Mouse (Mus musculus): Measurements from ENCODE around the gene Sept9.
A peak's percentile ranks its signal among the peaks of the same experiment; 100 is the strongest.

Sept9 gene

DNA sequence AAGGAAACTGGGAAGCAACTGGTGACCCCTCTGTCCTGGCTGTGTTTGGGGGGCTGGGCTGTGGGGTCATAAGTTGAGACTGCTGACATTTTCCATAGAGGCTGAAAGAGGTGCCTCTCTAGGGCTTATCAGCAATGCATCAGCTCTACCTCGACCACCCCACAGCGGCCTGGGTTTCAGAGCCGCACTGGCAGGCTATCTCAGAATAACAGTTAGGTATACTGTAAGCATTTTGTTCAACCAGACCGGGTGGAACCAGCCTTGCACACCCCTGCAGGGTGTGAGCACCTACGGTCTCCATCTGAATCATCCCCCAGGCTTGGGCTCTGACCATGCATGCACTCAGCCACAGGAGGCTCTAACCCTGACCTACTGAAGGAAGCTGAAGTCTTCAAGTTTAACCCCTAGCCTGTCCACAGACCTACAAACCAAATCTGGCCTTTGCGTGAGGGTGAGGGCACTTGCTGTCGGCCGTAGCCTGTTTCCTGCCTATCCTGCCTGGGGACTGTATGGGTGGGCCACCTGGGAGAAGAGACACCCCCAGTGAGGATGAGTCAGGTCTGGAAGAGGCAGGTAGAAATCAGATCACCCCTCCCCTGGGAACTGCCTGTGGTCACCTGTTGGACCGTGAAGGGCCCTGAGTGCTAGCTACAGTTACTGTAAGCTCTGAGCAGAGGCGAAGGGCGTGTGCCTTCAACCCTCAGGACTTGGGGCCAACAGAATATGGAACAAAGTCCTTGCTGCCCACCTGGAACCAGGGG, 151.2 kb downstream of the Sept9 start:
- DNase-seq = no peak

DNA sequence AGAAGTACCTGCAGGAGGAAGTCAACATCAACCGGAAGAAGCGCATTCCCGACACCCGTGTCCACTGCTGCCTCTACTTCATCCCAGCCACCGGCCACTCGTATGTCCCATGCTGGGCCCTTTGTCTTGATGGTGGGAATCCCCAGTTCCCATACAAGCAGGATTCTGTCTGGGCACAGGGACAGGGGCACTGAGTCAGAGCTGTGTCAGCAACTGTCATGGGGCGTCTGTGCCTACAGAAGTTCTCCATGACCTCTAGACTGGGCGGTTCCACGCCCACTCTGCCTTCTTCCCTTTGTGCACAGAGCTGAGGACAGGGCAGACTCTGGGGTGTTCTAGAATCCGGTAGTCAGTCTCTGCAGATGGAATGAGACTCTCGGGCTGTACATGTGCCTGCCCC, 153.7 kb downstream of the Sept9 start:
- DNase-seq = peak; percentile 94

DNA sequence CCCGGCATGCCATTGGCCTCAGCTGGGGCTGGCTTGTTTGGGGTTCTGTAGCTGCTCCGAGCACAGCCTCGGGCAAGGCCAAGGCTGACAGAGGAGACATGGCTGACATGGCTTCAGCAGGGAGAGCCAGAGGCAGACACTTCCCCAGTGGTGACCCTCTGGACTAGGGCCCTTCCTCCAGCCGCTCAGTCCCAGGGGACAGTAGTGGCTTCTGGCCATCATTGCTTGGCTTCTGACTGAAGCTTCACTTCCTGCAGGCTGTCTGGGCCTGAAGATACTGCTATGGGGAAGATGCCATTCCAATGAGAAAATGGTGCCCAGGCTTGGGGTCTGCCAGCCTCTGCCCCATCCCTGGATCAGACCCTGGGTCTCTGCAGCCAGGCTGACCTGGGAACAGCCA, 154.6 kb downstream of the Sept9 start:
- peak; percentile 98 for DNase-seq

GRCm38 (mm10) chr11:117356937-117357336, 157.5 kb downstream of the Sept9 start:
- DNase-seq = no peak

DNA sequence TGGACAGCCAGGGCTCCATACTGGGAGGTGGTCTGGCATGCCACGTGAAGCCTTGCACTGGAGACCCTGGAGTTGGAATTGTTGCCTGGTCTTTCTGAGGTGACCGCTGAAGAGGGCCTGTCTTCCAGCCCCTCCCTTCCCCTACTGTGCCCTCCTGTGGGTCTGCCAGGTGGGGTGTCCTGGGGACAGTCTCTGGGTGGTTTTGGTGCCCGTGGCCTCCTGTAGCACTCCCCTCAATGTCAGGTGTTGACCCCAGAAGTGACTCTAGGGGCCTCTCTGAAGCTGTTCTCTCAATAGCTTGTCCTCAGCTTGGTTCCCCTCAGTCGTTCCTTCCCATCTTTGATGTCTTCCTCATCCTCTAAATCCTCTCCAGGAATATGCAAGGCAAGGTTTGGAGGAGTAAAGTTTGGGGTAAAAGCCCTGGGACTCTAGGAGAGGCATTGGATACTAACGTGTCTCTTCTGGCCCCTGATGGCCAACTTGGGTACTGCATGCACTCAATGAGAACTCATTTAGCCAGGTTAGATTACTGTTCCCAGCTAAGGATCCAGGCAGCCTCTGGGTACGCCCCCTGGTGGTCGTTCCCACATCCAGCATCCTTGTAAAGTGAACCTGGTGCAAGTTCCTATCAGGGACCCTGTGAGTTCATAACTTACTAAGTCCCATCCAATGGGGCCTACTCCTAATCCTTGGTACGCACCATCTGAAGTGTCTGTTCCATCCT, 158.6 kb downstream of the Sept9 start:
- peak; percentile 98 for DNase-seq

DNA sequence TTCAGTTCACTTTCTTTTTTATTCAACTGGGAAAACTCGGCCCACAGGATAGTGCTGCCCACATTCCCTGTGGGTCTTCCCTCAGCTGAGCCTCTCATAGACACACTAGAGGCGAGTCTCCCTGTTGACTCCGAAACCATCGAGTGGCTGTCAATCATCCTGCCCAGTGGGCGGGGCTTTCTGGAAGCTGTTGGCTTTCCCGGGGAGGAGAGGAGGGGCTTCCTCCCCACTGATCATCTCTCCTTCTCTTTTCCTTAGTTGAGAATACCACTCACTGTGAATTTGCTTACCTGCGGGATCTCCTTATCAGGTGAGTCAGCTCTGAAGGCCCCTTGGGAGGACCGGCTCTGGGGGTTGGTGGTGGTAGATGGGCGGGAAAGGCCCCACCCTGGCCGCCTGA, 159.7 kb downstream of the Sept9 start:
- no peak for DNase-seq

GRCm38 (mm10) chr11:117359870-117360269, 160.4 kb downstream of the Sept9 start:
- DNase-seq = peak; percentile 95

DNA sequence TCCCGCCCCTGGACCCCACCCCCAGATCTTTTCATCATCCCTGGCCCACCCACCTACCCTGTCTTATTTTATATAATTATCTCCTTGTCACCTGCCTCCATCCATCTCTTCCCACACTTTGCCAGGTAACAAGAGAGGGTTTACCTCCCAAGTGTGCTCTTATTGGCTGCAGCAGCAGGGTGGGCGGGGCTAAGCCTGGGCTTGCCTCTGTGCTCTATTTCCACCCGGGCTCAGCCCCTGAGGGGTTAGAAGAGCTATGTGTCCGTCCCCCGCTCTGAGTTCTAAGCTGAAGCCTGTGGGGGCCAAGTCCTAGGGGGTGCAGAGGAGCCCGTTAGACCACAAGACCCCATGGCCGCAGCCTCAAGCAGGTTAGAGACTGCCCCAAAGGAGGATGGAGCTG, 161.1 kb downstream of the Sept9 start:
- DNase-seq = no peak

DNA sequence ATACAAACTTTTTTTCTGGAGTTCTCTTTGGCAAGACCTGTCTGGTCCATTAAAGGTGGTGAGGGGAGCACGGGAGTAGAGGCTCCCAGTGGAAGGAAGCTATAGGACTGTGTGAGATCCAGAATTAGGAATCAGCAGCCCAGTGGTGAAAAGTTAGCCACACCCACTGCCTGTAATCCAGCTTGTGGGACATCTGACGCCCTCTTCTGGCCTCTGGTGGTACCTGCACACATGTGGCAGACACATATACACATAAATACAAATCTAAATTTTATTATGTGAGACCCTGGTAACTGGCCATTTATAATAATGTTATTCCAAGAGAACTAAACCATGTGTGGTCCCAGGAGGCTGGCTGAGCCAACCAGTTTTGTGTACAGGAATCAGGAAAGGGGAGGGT, 162.8 kb downstream of the Sept9 start:
- no peak for DNase-seq

GRCm38 (mm10) chr11:117363918-117364317, 164.5 kb downstream of the Sept9 start:
- no peak for DNase-seq

DNA sequence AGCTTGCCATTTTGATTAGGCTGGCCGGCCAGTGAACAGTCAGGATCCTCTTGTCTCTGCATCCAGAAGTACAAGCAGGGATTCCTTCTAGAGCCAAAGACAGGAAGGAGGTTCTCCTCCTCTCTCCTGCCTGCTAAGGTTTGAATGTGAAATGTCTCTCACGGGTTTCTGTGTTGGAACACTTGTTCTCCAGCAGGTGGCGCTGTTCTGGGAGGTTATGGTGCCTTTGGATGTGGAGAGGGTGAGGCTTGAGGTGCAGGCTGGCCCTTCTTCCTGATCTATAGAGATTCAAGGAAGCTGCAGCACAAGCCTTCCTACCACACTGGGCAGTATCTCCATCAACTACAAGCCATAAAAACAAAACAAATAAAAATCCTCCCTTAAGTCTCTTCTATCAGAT, 167.0 kb downstream of the Sept9 start:
- DNase-seq = no peak

GRCm38 (mm10) chr11:117366861-117367357, 167.4 kb downstream of the Sept9 start:
- DNase-seq = no peak

DNA sequence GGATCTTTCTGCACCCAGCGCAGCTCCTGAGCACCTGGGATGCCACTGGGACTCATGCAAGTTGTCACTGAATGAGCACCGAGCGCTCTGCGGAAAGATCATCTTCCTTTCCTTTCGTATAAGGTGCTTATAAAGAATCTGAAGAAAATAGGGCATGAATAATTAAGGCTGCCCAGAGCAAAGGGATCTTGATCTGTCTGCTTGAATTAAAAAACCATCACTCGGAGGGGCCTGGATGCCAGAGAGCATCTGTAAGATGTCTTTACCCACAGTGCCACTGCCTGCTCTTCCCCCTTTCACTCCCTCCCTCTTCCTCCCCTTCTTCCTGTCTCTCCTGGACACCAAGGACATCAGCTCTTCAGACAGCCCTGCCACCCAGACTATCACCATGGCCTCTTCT, 168.5 kb downstream of the Sept9 start:
- DNase-seq = no peak

- no peak for DNase-seq
Measured at GRCm38 (mm10) chr11:117369347-117369746, 169.9 kb downstream of the Sept9 start.

GRCm38 (mm10) chr11:117370262-117370850, 170.9 kb downstream of the Sept9 start:
- no peak for DNase-seq

GRCm38 (mm10) chr11:117372537-117372936, 173.1 kb downstream of the Sept9 start:
- no peak for DNase-seq

GRCm38 (mm10) chr11:117373195-117373594, 173.7 kb downstream of the Sept9 start:
- DNase-seq = no peak

DNA sequence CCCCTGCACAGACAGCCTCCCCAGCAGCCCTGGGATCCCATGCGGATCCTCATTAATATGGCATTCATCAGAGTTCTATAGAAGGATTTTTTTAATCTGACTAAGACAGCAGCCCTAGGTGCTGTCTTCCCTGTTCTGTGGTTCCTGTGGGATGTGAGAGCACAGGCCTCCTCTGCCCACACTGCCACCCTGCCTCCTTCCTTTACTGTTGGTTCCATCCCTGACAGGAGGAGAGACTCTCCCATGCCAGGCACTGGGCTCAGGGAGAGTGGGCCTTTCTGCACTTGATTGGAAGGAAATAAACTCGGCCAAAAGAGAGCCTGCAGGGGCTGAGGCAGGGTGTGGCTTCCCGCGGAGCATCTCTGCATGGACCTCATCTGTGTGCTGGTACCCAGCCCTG, 174.4 kb downstream of the Sept9 start:
- no peak for DNase-seq

DNA sequence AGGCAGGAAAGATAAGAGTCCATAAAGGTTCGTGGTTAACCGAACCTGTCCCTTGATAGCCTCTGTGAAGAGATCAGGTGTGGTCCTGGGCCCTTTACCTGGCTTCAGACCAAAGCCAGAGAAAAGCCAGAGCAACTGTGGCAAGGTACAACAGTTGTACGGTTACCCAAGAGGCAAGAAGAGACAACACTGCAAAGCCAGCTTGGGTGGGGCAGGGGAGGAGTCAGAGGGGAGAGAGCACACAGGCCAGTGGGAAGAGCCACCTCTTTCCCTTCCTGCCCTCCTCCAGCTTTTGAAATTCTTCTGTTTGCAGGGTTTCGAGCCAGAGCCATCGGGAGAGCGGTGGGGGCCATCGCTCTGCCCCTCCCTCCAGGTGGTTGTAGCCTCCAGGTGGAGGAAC, 174.8 kb downstream of the Sept9 start:
- DNase-seq = no peak

GRCm38 (mm10) chr11:117379774-117380173, 180.3 kb downstream of the Sept9 start:
- no peak for DNase-seq

DNA sequence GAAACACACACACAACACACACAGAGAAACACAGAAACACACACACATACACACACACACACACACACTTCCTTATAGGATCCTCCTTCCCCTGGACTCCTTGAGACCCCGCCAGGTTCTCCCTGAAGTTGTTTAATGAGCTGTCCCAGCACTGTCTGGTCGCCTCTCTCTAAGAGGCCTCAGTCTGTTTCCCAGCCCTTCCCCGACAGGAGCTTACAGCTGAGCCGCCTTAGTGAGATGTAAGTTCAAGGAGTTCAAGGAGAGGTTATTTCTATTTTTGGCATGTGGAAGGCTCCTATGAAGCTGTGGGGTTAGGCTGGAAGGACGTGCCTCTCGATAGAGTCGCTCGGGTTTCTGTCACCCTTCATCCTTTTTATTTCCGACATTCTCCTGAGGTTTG, 184.8 kb downstream of the Sept9 start:
- no peak for DNase-seq

GRCm38 (mm10) chr11:117384897-117385296, 185.4 kb downstream of the Sept9 start:
- DNase-seq = peak; percentile 96

DNA sequence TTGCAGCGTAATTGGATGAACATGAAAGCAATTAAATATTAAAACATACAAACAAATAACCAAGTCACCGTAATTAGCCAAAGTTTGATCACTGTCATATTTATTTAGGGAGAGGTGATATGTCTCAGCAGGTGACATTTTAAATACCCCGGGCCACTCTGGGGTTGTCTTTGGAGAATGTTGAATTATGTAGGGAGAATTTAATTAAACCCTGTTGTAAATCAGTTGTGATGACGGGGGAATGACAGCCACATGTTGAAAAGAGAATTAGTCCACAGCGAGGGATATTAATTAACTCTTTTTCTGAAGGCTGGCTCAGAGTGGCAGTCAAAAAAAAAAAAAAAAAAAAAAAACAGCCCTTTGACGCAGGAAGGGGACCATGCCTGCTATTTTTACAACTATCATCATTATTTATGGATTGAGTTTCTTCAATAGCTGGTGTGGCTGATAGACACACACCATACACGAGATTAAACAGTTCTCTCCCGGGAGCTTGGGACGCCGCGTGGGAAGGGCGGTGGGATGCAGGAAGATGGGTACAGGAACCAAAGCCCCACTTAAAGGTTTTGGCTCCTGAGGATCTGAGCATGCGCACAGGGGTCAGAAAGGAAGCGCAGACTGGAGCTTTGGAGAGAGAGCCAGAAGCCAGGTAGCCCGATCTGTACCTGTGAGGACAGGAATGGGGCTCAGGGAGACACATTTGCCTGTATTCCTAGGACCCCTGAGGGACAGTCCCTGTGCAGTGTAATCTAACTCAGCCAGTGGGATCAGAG, 186.1 kb downstream of the Sept9 start:
- no peak for DNase-seq

Measured in heart, adult 11 months (tissue).